Mouse (Mus musculus): ENCODE data around the gene Fau. TPM values are rescaled to one million over a fixed set of nuclear protein-coding genes. Genes with fewer than 3 reads are reported as not detected.
A peak's percentile ranks its signal among the peaks of the same experiment; 100 is the strongest.

Fau gene
- total and polyA plus RNA-seq, 3 experiments = 2,413 to 2,967 TPM; not detected in 1

DNA sequence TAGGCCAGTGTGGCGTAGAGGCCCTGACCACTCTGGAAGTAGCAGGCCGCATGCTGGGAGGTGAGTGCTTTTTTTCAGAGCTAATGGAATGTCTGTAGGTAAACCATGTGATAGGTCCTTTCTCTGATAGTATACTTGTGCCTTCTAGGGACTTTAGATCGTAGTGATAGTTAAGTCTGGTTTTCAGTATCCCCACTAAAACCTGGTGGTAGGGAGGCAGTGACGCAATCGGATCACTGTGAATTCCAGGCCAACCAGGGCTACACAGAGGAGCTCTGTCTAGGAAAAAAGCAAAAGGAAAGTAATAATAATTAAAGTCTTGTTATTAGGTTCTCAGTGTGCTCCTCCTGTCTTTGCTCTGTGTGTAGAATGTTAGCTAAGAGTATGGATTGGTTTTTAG lies 869 bp downstream of the Fau start:
- TF ChIP-seq SIN3A (IDR thresholded peaks at IDR 0.05; ENCODE audit: low read length) (peak; percentile 2; the same call in 1 of the 2 replicates), TCF12 (IDR thresholded peaks at IDR 0.05; ENCODE audit: low read depth, low read length) (no peak), KAT2A (conservative IDR thresholded peaks at IDR 0.05; ENCODE audit: low read depth, low read length) (no peak), ZKSCAN1 (IDR thresholded peaks at IDR 0.05; ENCODE audit: low read depth, low read length) (no peak), POLR2AphosphoS5 (IDR thresholded peaks at IDR 0.05; ENCODE audit: borderline replicate concordance, low read depth, low read length) (no peak; the same call in 1 of the 2 replicates)
- Histone ChIP-seq H3K79me2 (ENCODE audit: control insufficient read depth, insufficient read depth, low read length, poor library complexity) (peaks cover 49% of the 10 kb centered on the region), H3K27ac (ENCODE audit: control insufficient read depth, low read depth, low read length) (peak overlapping the region; percentile 67), H3K27me3 (ENCODE audit: control insufficient read depth in 1 of 2, insufficient read depth in 2 of 2, low read length in 2 of 2) (no peaks in the 10 kb centered on the region), H3K4me3 (ENCODE audit: control insufficient read depth in 1 of 2, insufficient read depth in 1 of 2, low read depth in 2 of 2, low read length in 2 of 2) (peak overlapping the region; percentile 81 to 85), H3K9ac (ENCODE audit: control insufficient read depth, low read depth, low read length, poor library complexity, severe bottlenecking) (peak overlapping the region; percentile 95), H3K9me3 (replicated peaks; ENCODE audit: insufficient read depth, low read length) (no peaks in the 10 kb centered on the region), H3K36me3 (ENCODE audit: control insufficient read depth in 1 of 2, insufficient read depth in 2 of 2, low read length in 2 of 2) (peaks cover 4 to 23% of the 10 kb centered on the region in 2 experiments; a peak in 3 of 4 replicates), H3K4me1 (ENCODE audit: control insufficient read depth in 1 of 2, insufficient read depth in 2 of 2, low read length in 2 of 2) (peaks cover 0 to 16% of the 10 kb centered on the region in 2 experiments; a peak in 1 of 4 replicates)
- DNase-seq (ENCODE audit: low read depth, low spot score) = peak; percentile 39

DNA sequence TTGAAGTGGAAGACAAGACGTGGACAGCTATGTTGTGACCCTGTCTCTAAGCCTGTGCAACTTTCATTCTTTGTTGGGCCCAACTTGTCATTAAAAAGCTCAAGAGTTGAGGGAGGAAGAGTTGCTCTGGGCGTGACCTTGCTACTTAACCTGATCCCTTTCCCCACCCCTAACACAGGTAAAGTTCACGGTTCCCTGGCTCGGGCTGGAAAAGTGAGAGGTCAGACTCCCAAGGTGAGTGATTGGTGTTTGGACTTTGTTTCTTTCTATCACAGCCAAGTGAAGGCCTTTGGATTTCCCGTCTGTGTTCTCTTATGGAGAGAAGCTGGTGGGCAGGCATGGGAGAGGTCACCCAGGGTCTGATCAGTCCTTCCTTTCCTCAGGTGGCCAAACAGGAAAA lies 1.3 kb downstream of the Fau start:
- Histone ChIP-seq H3K27ac (ENCODE audit: control insufficient read depth, low read depth, low read length) (peak overlapping the region; percentile 67), H3K9ac (ENCODE audit: control insufficient read depth, low read depth, low read length, poor library complexity, severe bottlenecking) (peak overlapping the region; percentile 95), H3K9me3 (replicated peaks; ENCODE audit: insufficient read depth, low read length) (no peaks in the 10 kb centered on the region), H3K36me3 (ENCODE audit: control insufficient read depth in 1 of 2, insufficient read depth in 2 of 2, low read length in 2 of 2) (peaks cover 4 to 23% of the 10 kb centered on the region in 2 experiments; a peak in 3 of 4 replicates), H3K79me2 (ENCODE audit: control insufficient read depth, insufficient read depth, low read length, poor library complexity) (peaks cover 49% of the 10 kb centered on the region), H3K27me3 (ENCODE audit: control insufficient read depth in 1 of 2, insufficient read depth in 2 of 2, low read length in 2 of 2) (no peaks in the 10 kb centered on the region), H3K4me1 (ENCODE audit: control insufficient read depth in 1 of 2, insufficient read depth in 2 of 2, low read length in 2 of 2) (peaks cover 0 to 16% of the 10 kb centered on the region in 2 experiments; a peak in 1 of 4 replicates), H3K4me3 (ENCODE audit: control insufficient read depth in 1 of 2, insufficient read depth in 1 of 2, low read depth in 2 of 2, low read length in 2 of 2) (peak overlapping the region; percentile 81 to 85)
- TF ChIP-seq POLR2AphosphoS5 (IDR thresholded peaks at IDR 0.05; ENCODE audit: borderline replicate concordance, low read depth, low read length) (no peak), MAX (IDR thresholded peaks at IDR 0.05; ENCODE audit: low read length) (no peak), HCFC1 (IDR thresholded peaks at IDR 0.05; ENCODE audit: low read depth, low read length) (no peak), ZKSCAN1 (IDR thresholded peaks at IDR 0.05; ENCODE audit: low read depth, low read length) (no peak), USF1 (IDR thresholded peaks at IDR 0.05; ENCODE audit: low read depth, low read length) (no peak), E2F4 (IDR thresholded peaks at IDR 0.05; ENCODE audit: borderline replicate concordance, low read depth, low read length) (no peak), NRF1 (IDR thresholded peaks at IDR 0.05; ENCODE audit: insufficient read depth, low read depth, low read length, poor library complexity, severe bottlenecking) (no peak), KAT2A (conservative IDR thresholded peaks at IDR 0.05; ENCODE audit: low read depth, low read length) (no peak), SIN3A (IDR thresholded peaks at IDR 0.05; ENCODE audit: low read length) (no peak)
- peak; percentile 32 for DNase-seq (ENCODE audit: low read depth, low spot score)

GRCm38 (mm10) chr19:6061021-6061533 lies 3.4 kb downstream of the Fau start, which contains the start of gene Znhit2:
Gene Znhit2 (plus strand): TSS chr19:6061192.
- H3K9me3 ChIP-seq (replicated peaks; ENCODE audit: insufficient read depth, low read length) = no peaks in the 10 kb centered on the region
- H3K4me3 ChIP-seq (ENCODE audit: control insufficient read depth in 1 of 2, insufficient read depth in 1 of 2, low read depth in 2 of 2, low read length in 2 of 2) = peak within 1 kb of the TSS; percentile 73 to 83
- peaks cover 45% of the 10 kb centered on the region for H3K79me2 ChIP-seq (ENCODE audit: control insufficient read depth, insufficient read depth, low read length, poor library complexity)
- H3K9ac ChIP-seq (ENCODE audit: control insufficient read depth, low read depth, low read length, poor library complexity, severe bottlenecking) = peak within 1 kb of the TSS; percentile 93
- H3K36me3 ChIP-seq (ENCODE audit: control insufficient read depth in 1 of 2, insufficient read depth in 2 of 2, low read length in 2 of 2) = peaks cover 3 to 20% of the 10 kb centered on the region in 2 experiments; a peak in 3 of 4 replicates
- H3K4me1 ChIP-seq (ENCODE audit: control insufficient read depth in 1 of 2, insufficient read depth in 2 of 2, low read length in 2 of 2) = peaks cover 0 to 16% of the 10 kb centered on the region in 2 experiments; a peak in 1 of 4 replicates
- H3K27ac ChIP-seq (ENCODE audit: control insufficient read depth, low read depth, low read length) = peak within 1 kb of the TSS; percentile 89
- H3K27me3 ChIP-seq (ENCODE audit: control insufficient read depth in 1 of 2, insufficient read depth in 2 of 2, low read length in 2 of 2) = no peaks in the 10 kb centered on the region
- DNase-seq (ENCODE audit: low read depth, low spot score) = peak; percentile 97
- TF ChIP-seq MXI1 (IDR thresholded peaks at IDR 0.05; ENCODE audit: low read depth, low read length) (peak; percentile 84), TBP (IDR thresholded peaks at IDR 0.05; ENCODE audit: low read depth, low read length) (peak; percentile 87), TCF12 (IDR thresholded peaks at IDR 0.05; ENCODE audit: low read depth, low read length) (peak; percentile 70), CTCF (IDR thresholded peaks at IDR 0.05 in 2 of 3, conservative IDR thresholded peaks at IDR 0.05 in 1 of 3; ENCODE audit: control insufficient read depth in 1 of 3, insufficient read depth in 1 of 3, low read depth in 2 of 3, low read length in 3 of 3, poor library complexity in 1 of 3, severe bottlenecking in 1 of 3) (no peak), BHLHE40 (IDR thresholded peaks at IDR 0.05; ENCODE audit: borderline replicate concordance, low read depth, low read length) (no peak), UBTF (IDR thresholded peaks at IDR 0.05; ENCODE audit: borderline replicate concordance, insufficient read depth, low read depth, low read length) (peak; percentile 100), ZKSCAN1 (IDR thresholded peaks at IDR 0.05; ENCODE audit: low read depth, low read length) (no peak), E2F4 (IDR thresholded peaks at IDR 0.05; ENCODE audit: borderline replicate concordance, low read depth, low read length) (0 out of 2 replicates have a peak, but pooled peaks have one; percentile 16), ETS1 (IDR thresholded peaks at IDR 0.05; ENCODE audit: low read depth, low read length) (0 out of 2 replicates have a peak, but pooled peaks have one; percentile 36), EP300 (IDR thresholded peaks at IDR 0.05; ENCODE audit: low read depth in 1 of 2, low read length in 2 of 2) (peak in 1 of 2 experiments; percentile 21; a peak in 1 of 4 replicates), POLR2AphosphoS2 (IDR thresholded peaks at IDR 0.05; ENCODE audit: low read length) (no peak; the same call in 1 of the 2 replicates), MYC (IDR thresholded peaks at IDR 0.05; ENCODE audit: low read depth, low read length) (peak; percentile 46; the same call in 1 of the 2 replicates), JUND (IDR thresholded peaks at IDR 0.05; ENCODE audit: low read depth, low read length) (no peak), TAL1 (IDR thresholded peaks at IDR 0.05; ENCODE audit: low read length) (no peak), POLR2AphosphoS5 (IDR thresholded peaks at IDR 0.05; ENCODE audit: borderline replicate concordance, low read depth, low read length) (no peak), CHD2 (IDR thresholded peaks at IDR 0.05; ENCODE audit: low read length) (no peak), RAD21 (IDR thresholded peaks at IDR 0.05; ENCODE audit: low read depth, low read length) (no peak)
